Mouse (Mus musculus) Patski (cell line): Measurements from ENCODE around the gene G430095P16Rik. TPM values are rescaled to one million over a fixed set of nuclear protein-coding genes. Genes with fewer than 3 reads are reported as not detected.

ENCODE experiments used
- ATAC-seq: fragments of 100-300 bp; one replicate; pipeline ENCODE4 v1.8.0; 2021
- CTCF ChIA-PET: fragments of 350-600 bp; sonication (Branson Sonifier 250); formaldehyde crosslinking; loops from one replicate; lab custom pipeline; 2022; ENCODE audit warnings: inconsistent platforms; lab: Charles Lee
- POLR2A ChIA-PET: fragments of 350-600 bp; sonication (Branson Sonifier 250); formaldehyde crosslinking; loops from one replicate; lab custom pipeline; 2022; ENCODE audit warnings: antibody characterized with exemption, inconsistent platforms; lab: Charles Lee
- DNase-seq: peaks from one replicate; pipeline ENCODE4 v3.0.0-alpha.2; 2011; ENCODE audit warnings: low read depth, low spot score
- H3K27me3 ChIP-seq: fragments of 371-371 bp; one replicate; pipeline ENCODE4 v1.5.1; 2021
- CTCF ChIP-seq: fragments of 100-300 bp; IDR thresholded peaks from one replicate; pipeline ENCODE4 v1.5.1; 2021
- in situ Hi-C: fragments of 300-500 bp; cut with MboI; formaldehyde crosslinking; loops from 3 replicates; pipeline ENCODE4 v1.11.1; 2018; ENCODE audit warnings: low pct_unique_long_range_greater_than_20kb, mixed read lengths
- polyA plus RNA-seq: library from polyadenylated mRNA; unstranded; gene quantifications from one replicate; pipeline ENCODE4 v1.2.3, GENCODE M21; 2021

Gene G430095P16Rik
- polyA plus RNA-seq, 1 experiment from 2014 or later: 1.4 TPM

DNA sequence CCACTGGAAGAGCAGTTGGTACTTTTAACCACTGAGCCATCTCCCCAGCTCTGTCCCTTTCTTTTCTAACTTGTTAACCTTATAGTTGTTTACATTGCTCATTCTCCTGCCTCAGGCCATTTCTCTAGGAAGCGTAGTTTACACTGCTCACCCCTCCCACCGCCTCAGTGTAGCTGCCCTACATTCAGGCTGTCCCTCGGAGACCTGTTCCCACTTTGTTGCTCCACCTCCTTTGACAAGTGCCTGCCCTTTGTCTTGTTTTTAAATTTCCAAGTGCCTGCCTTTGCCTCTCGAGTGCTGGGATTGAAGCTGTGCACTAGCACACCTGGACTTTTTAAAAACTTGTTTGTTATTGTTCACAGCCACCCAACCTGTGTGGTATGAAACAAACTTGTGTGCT is 29.5 kb upstream of the G430095P16Rik start:
- in situ Hi-C loops: no loop called here

DNA sequence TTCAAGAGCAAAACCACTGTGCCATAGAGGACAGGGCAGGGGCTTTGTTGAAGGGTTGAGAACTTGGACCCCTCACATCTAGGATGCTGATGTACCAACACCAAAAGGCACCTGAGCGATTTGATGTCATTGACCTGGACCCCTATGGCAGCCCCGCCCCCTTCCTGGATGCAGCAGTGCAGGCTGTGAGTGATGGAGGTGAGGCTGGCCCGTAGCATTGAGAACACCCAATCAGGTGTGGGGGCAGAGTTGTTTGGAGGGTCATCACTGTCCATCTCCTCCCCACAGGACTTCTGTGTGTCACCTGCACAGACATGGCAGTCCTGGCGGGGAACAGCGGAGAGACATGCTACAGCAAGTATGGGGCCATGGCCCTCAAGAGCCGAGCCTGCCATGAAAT is 27.7 kb upstream of the G430095P16Rik start:
- no peaks in the 10 kb centered on the region for H3K27me3 ChIP-seq
- CTCF ChIA-PET: no interaction called here
- POLR2A ChIA-PET: no interaction called here
- in situ Hi-C loops: loop anchor here (5.0 kb wide), 1 partner anchor 122 kb away; no protein-coding TSS in a partner anchor
- no peak for DNase-seq
- TF ChIP-seq CTCF: no peak
- no peak for ATAC-seq

More for the DNA sequence above, 29.5 kb upstream of the G430095P16Rik start:
- no peak for DNase-seq
- H3K27me3 ChIP-seq: no peaks in the 10 kb centered on the region
- ATAC-seq: no peak
- ChIA-PET POLR2A (interaction anchor here (0.6 kb wide), 1 partner anchor 77 kb away, joined by 4 read pairs; no protein-coding TSS in a partner anchor), CTCF (no interaction called here)
- TF ChIP-seq CTCF: no peak

DNA sequence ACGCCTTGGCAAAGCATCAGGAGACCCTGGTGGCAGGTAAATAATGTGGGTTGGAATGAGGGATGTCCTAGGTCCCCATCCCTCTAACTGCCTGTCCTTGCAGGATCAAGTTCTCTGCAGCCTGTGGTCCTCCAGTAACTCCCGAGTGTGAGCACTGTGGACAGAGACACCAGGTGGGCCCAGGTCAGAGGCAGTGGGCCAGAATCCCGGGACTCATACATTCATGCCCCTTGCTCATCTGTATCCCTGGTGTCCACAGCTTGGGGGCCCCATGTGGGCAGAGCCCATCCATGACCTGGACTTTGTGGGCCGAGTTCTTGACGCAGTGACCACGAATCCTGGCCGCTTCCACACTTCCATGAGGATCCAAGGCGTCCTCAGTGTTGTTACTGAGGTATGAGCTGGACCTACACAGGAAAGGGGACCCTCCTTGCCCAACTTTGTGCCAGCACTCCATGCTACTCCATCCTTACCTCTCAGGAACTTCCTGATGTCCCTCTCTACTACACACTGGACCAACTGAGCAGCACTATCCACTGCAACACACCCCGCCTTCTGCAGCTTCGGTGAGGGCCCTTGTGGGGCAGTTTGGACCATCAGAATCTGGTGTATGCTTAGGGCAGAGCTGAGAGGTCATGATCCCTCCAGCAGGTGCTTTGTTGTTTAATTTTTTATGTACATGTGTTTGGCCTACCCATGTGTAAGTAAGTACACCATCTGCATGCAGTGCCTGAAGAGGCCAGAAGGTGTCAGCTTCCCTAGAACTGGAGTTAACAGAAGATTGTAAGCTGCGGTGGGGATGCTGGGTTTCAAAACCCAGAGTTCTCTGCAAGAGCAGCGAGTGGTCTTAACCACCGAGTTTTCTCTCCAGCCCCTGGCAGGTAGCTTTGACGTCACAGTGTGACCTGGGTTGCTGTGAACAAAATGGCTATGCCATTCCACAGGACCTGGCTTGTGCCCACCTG is 25.4 kb upstream of the G430095P16Rik start:
- CTCF ChIA-PET: interaction anchor here (0.6 to 3.7 kb wide), 6 partner anchors 12 to 118 kb away, joined by 3 to 20 read pairs (median 4); no protein-coding TSS in a partner anchor
- DNase-seq (no peak), ATAC-seq (no peak)
- POLR2A ChIA-PET: interaction anchor here (1.1 kb wide), 1 partner anchor 14 kb away, joined by 3 read pairs; no protein-coding TSS in a partner anchor
- in situ Hi-C loops: loop anchor here (5.0 kb wide), 1 partner anchor 120 kb away; no protein-coding TSS in a partner anchor
- no peaks in the 10 kb centered on the region for H3K27me3 ChIP-seq
- no peak for TF ChIP-seq CTCF

DNA sequence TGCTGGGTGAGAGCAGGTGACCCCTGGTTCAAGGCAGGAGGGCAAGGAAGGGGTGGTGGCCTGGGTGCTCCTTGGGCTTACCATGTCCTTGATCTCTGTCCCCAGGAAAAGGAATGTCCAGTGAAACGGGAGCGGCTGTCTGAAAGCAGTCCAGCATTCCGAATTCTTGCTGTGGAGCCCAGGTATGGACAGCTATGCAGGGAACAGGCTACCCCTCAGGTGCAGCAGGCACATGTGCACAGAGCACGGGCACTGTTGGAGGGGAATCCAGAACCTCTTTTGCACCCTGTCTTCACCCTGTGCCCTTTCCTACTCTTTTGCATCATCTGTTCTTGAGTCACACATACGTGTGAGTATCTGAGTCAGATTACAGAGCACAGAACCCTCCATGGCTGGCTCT is 24.5 kb upstream of the G430095P16Rik start:
- CTCF ChIA-PET: interaction anchor here (0.6 to 3.7 kb wide), 6 partner anchors 11 to 117 kb away, joined by 3 to 20 read pairs (median 4); no protein-coding TSS in a partner anchor
- no peak for DNase-seq
- no peak for ATAC-seq
- no peaks in the 10 kb centered on the region for H3K27me3 ChIP-seq
- in situ Hi-C loops: loop anchor here (5.0 kb wide), 1 partner anchor 119 kb away; no protein-coding TSS in a partner anchor
- POLR2A ChIA-PET: interaction anchor here (0.6 to 2.7 kb wide), 5 partner anchors 13 to 117 kb away, joined by 3 to 6 read pairs (median 5); no protein-coding TSS in a partner anchor
- no peak for TF ChIP-seq CTCF

DNA sequence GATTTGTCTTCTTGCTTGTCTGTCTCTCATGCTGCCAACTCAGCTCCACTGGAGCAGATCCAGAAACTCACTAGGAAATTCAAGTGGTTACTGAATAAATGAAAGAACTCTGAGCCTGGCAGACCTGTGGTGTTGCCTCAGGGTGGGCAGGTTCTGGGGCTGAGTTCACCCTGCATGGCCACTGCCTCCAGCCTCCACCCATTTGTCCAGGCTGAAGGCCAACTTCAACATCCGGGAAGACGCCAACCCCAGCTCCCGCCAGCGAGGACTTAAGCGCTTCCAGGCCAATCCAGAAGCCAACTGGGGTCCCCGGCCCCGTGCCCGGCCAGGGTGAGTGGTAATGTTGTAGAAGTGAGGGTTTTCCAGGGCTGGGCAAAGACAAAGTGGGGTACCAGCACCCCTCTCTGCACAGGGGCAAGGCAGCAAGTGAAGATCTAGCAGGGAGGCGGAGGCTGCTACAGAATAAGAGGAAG is 23.8 kb upstream of the G430095P16Rik start:
- TF ChIP-seq CTCF: no peak
- H3K27me3 ChIP-seq: no peaks in the 10 kb centered on the region
- DNase-seq (peak; percentile 56), ATAC-seq (peak; percentile 23)
- ChIA-PET POLR2A (interaction anchor here (0.6 to 2.7 kb wide), 6 partner anchors 10 to 116 kb away, joined by 3 to 6 read pairs (median 4); no protein-coding TSS in a partner anchor), CTCF (interaction anchor here (0.9 to 3.7 kb wide), 7 partner anchors 9 to 116 kb away, joined by 3 to 20 read pairs (median 5); no protein-coding TSS in a partner anchor)
- in situ Hi-C loops: loop anchor here (5.0 kb wide), 1 partner anchor 118 kb away; no protein-coding TSS in a partner anchor

DNA sequence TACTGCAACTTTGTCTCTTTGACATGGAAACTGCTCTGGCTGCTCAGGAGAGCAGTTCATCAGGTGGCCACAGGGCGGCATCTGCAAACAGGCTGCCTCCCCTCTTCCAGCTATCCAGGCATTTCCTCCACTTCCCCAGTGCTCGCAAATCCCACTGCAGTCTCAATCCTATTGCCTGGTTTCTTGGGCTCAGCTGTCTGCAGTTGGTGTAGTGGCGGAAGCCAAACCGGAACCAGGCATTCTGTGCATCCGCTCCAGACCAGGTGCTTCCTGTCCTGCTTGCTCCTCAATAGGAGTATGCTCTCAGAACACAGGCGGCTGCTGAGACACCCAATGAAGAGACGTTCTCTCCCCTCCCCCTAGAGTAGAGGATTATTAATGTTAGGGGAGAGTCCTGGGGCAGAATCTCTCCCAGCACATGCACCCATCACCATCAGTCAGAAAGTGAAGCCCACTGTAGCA is 22.9 kb upstream of the G430095P16Rik start:
- POLR2A ChIA-PET: interaction anchor here (0.7 to 2.7 kb wide), 3 partner anchors 35 to 337 kb away, joined by 3 to 6 read pairs (median 3); partner anchors contain the start of gene Tnpo2
- in situ Hi-C loops: loop anchor here (5.0 kb wide), 2 partner anchors 37 to 117 kb away; no protein-coding TSS in a partner anchor
- DNase-seq (no peak), ATAC-seq (peak; percentile 34)
- H3K27me3 ChIP-seq: no peaks in the 10 kb centered on the region
- CTCF ChIA-PET: interaction anchor here (1.3 to 3.7 kb wide), 6 partner anchors 9 to 115 kb away, joined by 4 to 20 read pairs (median 5); no protein-coding TSS in a partner anchor
- no peak for TF ChIP-seq CTCF

DNA sequence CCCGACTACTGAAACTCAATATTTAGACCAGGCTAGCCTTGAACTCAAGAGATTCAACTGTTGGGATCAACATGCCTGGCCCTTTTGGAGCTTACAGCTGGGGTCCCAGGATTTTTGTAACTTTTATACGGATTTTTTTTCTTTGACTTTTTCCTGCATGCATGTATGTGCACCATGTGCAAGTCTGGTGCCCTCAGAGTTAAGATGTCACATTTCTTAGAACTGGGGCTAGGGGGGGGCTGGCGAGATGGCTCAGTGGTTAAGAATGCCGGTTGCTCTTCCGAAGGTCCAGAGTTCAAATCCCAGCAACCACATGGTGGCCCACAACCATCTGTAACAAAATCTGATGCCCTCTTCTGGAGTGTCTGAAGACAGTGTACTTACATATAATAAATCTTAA is 22.3 kb upstream of the G430095P16Rik start:
- ChIA-PET CTCF (interaction anchor here (1.3 to 3.7 kb wide), 3 partner anchors 104 to 115 kb away, joined by 5 to 20 read pairs (median 5); no protein-coding TSS in a partner anchor), POLR2A (interaction anchor here (0.7 to 2.7 kb wide), 2 partner anchors 115 to 336 kb away, joined by 3 to 6 read pairs; partner anchors contain the start of gene Tnpo2)
- ATAC-seq: no peak
- H3K27me3 ChIP-seq: no peaks in the 10 kb centered on the region
- no peak for DNase-seq
- no peak for TF ChIP-seq CTCF
- in situ Hi-C loops: loop anchor here (5.0 kb wide), 1 partner anchor 37 kb away; no protein-coding TSS in a partner anchor

DNA sequence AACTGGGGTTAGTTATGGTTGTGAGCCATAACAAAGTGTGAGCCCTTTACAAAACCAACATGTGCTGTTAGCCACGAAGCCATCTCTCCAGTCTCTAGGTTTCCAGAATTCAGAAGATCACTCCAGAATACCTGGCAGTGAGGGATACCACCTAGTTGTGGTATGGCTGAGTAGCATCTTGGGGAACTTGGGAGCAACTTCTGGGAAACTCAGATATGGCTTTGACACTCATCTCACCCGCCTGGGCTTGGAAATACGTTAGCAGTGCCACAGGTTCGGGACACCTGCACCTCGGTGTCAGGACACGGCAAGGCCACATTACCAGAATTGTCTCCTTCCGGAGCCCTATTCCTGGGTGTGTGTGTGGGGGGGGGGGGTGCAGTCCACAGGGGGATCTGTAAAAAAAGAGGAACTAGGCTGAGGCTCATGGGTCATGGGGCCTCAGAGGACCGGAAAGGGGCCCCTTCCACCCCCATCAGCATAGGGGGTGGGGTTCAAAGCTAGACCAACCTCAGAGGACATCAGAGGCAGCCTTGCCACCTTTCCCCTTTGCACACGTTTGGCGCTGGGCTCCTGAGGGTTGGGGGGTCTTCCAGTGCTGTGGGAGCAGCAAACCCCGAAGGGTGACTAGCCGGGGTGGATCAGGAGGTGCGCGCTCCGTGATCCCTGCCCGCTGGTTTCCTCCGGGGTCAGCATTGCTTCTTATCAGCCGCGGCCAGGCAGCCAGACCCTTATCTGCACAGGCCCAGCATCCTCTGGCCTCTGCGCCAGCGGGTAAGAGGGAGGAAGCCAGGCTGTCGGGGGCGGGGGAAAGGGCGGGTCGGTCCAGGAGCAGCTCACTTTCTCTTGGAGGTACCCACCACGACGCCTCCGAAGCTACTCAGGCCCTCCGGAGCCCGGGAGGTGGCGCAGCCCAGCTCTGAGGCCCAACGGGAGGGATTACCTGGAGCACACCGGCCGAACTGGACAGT is 21.6 kb upstream of the G430095P16Rik start, which contains the start of gene Lyl1:
Gene Lyl1 (plus strand): TSS at position 517 of the 971 bp plus-strand sequence.
- ChIA-PET POLR2A (interaction anchor here (0.7 to 2.7 kb wide), 2 partner anchors 114 to 336 kb away, joined by 3 to 6 read pairs; partner anchors contain the start of gene Tnpo2), CTCF (interaction anchor here (1.3 to 3.7 kb wide), 3 partner anchors 104 to 114 kb away, joined by 5 to 20 read pairs (median 5); no protein-coding TSS in a partner anchor)
- DNase-seq (no peak), ATAC-seq (no peak)
- in situ Hi-C loops: loop anchor here (5.0 kb wide), 1 partner anchor 36 kb away; no protein-coding TSS in a partner anchor
- TF ChIP-seq CTCF: no peak
- no peaks in the 10 kb centered on the region for H3K27me3 ChIP-seq
